Mouse (Mus musculus): ENCODE measurements around the gene Bpnt1. TPM values are rescaled to one million over a fixed set of nuclear protein-coding genes. Genes with fewer than 3 reads are reported as not detected.

Bpnt1 gene
- total and polyA plus RNA-seq, 2 experiments: 80.5 to 86.5 TPM

DNA sequence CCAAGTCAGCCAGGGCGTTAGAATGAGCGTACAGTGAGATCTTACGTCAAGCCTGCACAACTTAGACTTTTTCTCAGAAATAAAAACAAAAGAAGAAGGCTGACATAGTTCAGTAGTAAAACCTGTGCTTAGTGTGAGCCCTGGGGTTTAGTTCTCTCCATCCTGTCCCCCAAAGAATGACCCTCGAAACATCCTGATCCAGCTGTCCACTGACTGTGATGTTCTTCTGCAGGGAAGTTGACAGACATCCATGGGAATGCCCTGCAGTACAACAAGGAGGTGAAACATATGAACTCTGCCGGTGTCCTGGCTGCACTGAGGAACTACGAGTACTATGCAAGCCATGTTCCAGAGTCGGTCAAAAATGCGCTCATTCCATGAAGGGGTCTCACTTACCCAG, 24.3 kb downstream of the Bpnt1 start:
- Histone ChIP-seq H3K4me3 (ENCODE audit: insufficient read depth, low read depth, low read length) (no peak overlapping the region), H3K79me2 (ENCODE audit: control insufficient read depth, insufficient read depth, low read length) (no peaks in the 10 kb centered on the region), H3K4me1 (ENCODE audit: control insufficient read depth, insufficient read depth, low read length) (no peaks in the 10 kb centered on the region), H3K27ac (replicated peaks; ENCODE audit: insufficient read depth, low read depth, low read length) (no peak overlapping the region), H3K36me3 (ENCODE audit: control insufficient read depth, insufficient read depth, low read length) (peaks cover 29% of the 10 kb centered on the region), H3K9ac (ENCODE audit: low read depth, low read length) (no peak overlapping the region), H3K27me3 (ENCODE audit: control insufficient read depth, insufficient read depth, low read length) (no peaks in the 10 kb centered on the region)
- WGBS: 96% methylated on average over 8 of the region's 8 CpGs
- TF ChIP-seq POLR2A (IDR thresholded peaks at IDR 0.05; ENCODE audit: extremely low read depth, insufficient read depth, low read length) (no peak), CTCF (IDR thresholded peaks at IDR 0.05; ENCODE audit: low read depth, low read length) (no peak)
- no peak for DNase-seq (ENCODE audit: extremely low read depth, low read depth, low spot score)

- Histone ChIP-seq H3K4me3 (ENCODE audit: insufficient read depth, low read depth, low read length) (no peak overlapping the region), H3K27ac (replicated peaks; ENCODE audit: insufficient read depth, low read depth, low read length) (no peak overlapping the region), H3K4me1 (ENCODE audit: control insufficient read depth, insufficient read depth, low read length) (no peaks in the 10 kb centered on the region), H3K36me3 (ENCODE audit: control insufficient read depth, insufficient read depth, low read length) (peaks cover 21% of the 10 kb centered on the region), H3K79me2 (ENCODE audit: control insufficient read depth, insufficient read depth, low read length) (no peaks in the 10 kb centered on the region), H3K27me3 (ENCODE audit: control insufficient read depth, insufficient read depth, low read length) (no peaks in the 10 kb centered on the region), H3K9ac (ENCODE audit: low read depth, low read length) (no peak overlapping the region)
- no peak for DNase-seq (ENCODE audit: extremely low read depth, low read depth, low spot score)
- WGBS: 86% methylated on average over 4 of the region's 4 CpGs
- TF ChIP-seq POLR2A (IDR thresholded peaks at IDR 0.05; ENCODE audit: extremely low read depth, insufficient read depth, low read length) (no peak), CTCF (IDR thresholded peaks at IDR 0.05; ENCODE audit: low read depth, low read length) (no peak)
Observed at GRCm38 (mm10) chr1:185358211-185358610, 26.3 kb downstream of the Bpnt1 start.

GRCm38 (mm10) chr1:185362677-185363520, 30.9 kb downstream of the Bpnt1 start, which contains the start of gene Eprs:
Gene Eprs, plus strand, starts transcription at chr1:185363044.
- Histone ChIP-seq H3K36me3 (ENCODE audit: control insufficient read depth, insufficient read depth, low read length) (no peaks in the 10 kb centered on the region; the same call in 1 of the 2 replicates), H3K4me1 (ENCODE audit: control insufficient read depth, insufficient read depth, low read length) (peaks cover 12% of the 10 kb centered on the region; the same call in 1 of the 2 replicates), H3K9ac (ENCODE audit: low read depth, low read length) (peak within 1 kb of the TSS; percentile 93), H3K27ac (replicated peaks; ENCODE audit: insufficient read depth, low read depth, low read length) (peak within 1 kb of the TSS; percentile 83), H3K79me2 (ENCODE audit: control insufficient read depth, insufficient read depth, low read length) (peaks cover 22% of the 10 kb centered on the region), H3K27me3 (ENCODE audit: control insufficient read depth, insufficient read depth, low read length) (no peaks in the 10 kb centered on the region), H3K4me3 (ENCODE audit: insufficient read depth, low read depth, low read length) (peak within 1 kb of the TSS; percentile 87)
- DNase-seq (ENCODE audit: extremely low read depth, low read depth, low spot score): peak; percentile 92
- TF ChIP-seq CTCF (IDR thresholded peaks at IDR 0.05; ENCODE audit: low read depth, low read length) (no peak), POLR2A (IDR thresholded peaks at IDR 0.05; ENCODE audit: extremely low read depth, insufficient read depth, low read length) (peak; percentile 83)
- under 1% methylated on average over 91 of the region's 92 CpGs for WGBS

- H3K4me1 ChIP-seq (ENCODE audit: control insufficient read depth, insufficient read depth, low read length): peaks cover 12% of the 10 kb centered on the region; the same call in 1 of the 2 replicates
- H3K4me3 ChIP-seq (ENCODE audit: insufficient read depth, low read depth, low read length): peak overlapping the region; percentile 87
- peaks cover 22% of the 10 kb centered on the region for H3K79me2 ChIP-seq (ENCODE audit: control insufficient read depth, insufficient read depth, low read length)
- WGBS: under 1% methylated on average over 22 of the region's 22 CpGs
- peak overlapping the region; percentile 93 for H3K9ac ChIP-seq (ENCODE audit: low read depth, low read length)
- no peaks in the 10 kb centered on the region; the same call in 1 of the 2 replicates for H3K36me3 ChIP-seq (ENCODE audit: control insufficient read depth, insufficient read depth, low read length)
- no peak for TF ChIP-seq CTCF (IDR thresholded peaks at IDR 0.05; ENCODE audit: low read depth, low read length)
- no peak for TF ChIP-seq POLR2A (IDR thresholded peaks at IDR 0.05; ENCODE audit: extremely low read depth, insufficient read depth, low read length)
- no peaks in the 10 kb centered on the region for H3K27me3 ChIP-seq (ENCODE audit: control insufficient read depth, insufficient read depth, low read length)
- DNase-seq (ENCODE audit: extremely low read depth, low read depth, low spot score): peak; percentile 88
- H3K27ac ChIP-seq (replicated peaks; ENCODE audit: insufficient read depth, low read depth, low read length): peak overlapping the region; percentile 83
Observed at GRCm38 (mm10) chr1:185363526-185364182, 31.7 kb downstream of the Bpnt1 start.

GRCm38 (mm10) chr1:185364183-185364540, 32.2 kb downstream of the Bpnt1 start:
- peaks cover 22% of the 10 kb centered on the region for H3K79me2 ChIP-seq (ENCODE audit: control insufficient read depth, insufficient read depth, low read length)
- no peak for DNase-seq (ENCODE audit: extremely low read depth, low read depth, low spot score)
- no peaks in the 10 kb centered on the region for H3K27me3 ChIP-seq (ENCODE audit: control insufficient read depth, insufficient read depth, low read length)
- H3K4me1 ChIP-seq (ENCODE audit: control insufficient read depth, insufficient read depth, low read length): peaks cover 12% of the 10 kb centered on the region; the same call in 1 of the 2 replicates
- H3K27ac ChIP-seq (replicated peaks; ENCODE audit: insufficient read depth, low read depth, low read length): no peak overlapping the region
- H3K36me3 ChIP-seq (ENCODE audit: control insufficient read depth, insufficient read depth, low read length): peaks cover 3% of the 10 kb centered on the region
- H3K9ac ChIP-seq (ENCODE audit: low read depth, low read length): 0 out of 2 replicates have a peak overlapping the region, but pooled peaks have one; percentile 21
- TF ChIP-seq POLR2A (IDR thresholded peaks at IDR 0.05; ENCODE audit: extremely low read depth, insufficient read depth, low read length): no peak
- TF ChIP-seq CTCF (IDR thresholded peaks at IDR 0.05; ENCODE audit: low read depth, low read length): no peak
- WGBS: 17% methylated on average over 6 of the region's 6 CpGs
- H3K4me3 ChIP-seq (ENCODE audit: insufficient read depth, low read depth, low read length): no peak overlapping the region; the same call in 1 of the 2 replicates

Measured in liver, adult 2 months (tissue).